Comparison of ENCODE assay signal across 19 mouse cellular contexts in genomic region chr5:123972453-123972852, GRCm38 (mm10). TPM values are rescaled to one million over a fixed set of nuclear protein-coding genes. Genes with fewer than 3 reads are reported as not detected.
"Had no signal": no experiment of that assay in that cellular context is flagged by ENCODE, and none has a peak within 500 bp of the region (broad histone marks: within the 10 kb centered on the region; RNA-seq: fewer than 3 reads in every experiment).

No protein-coding gene starts in this region.

- H3K36me3 ChIP-seq: midbrain, embryonic 10.5 days; midbrain, embryonic 12.5 days; neural tube, embryonic 13.5 days; neural tube, embryonic 15.5 days had no signal

- H3K27ac ChIP-seq: liver, embryonic 14.5 days; midbrain, embryonic 12.5 days; neural tube, embryonic 13.5 days had no signal

- H3K9ac ChIP-seq: liver, embryonic 14.5 days; lung, embryonic 14.5 days had no signal

- DNase-seq: lung, adult 18-20 months; lung, embryonic 14.5 days; lung, postnatal 10 days; lung, postnatal 4 days; midbrain, embryonic 14.5 days; retina, postnatal 1 day; right cerebral cortex, postnatal 14 days; right cerebral cortex, postnatal 4 days; thymus, adult 2 months; thymus, postnatal 25 days; thymus, postnatal 4 days had no signal

- H3K4me3 ChIP-seq: myocyte had no signal

- H3K9me3 ChIP-seq: midbrain, embryonic 10.5 days; midbrain, embryonic 12.5 days; neural tube, embryonic 13.5 days; neural tube, embryonic 15.5 days had no signal

RNA-seq across cellular contexts. Expression of gene Gm43518, which starts 45.2 kb away (rescaled TPM):
- total RNA-seq: megakaryocyte-erythroid progenitor cell, adult 5-6 weeks had no signal
- polyA plus RNA-seq: myocyte; neural tube, embryonic 11.5 days had no signal
